Mouse (Mus musculus): ENCODE measurements around the gene 4931414P19Rik. TPM values are rescaled to one million over a fixed set of nuclear protein-coding genes. Genes with fewer than 3 reads are reported as not detected.
A peak's percentile ranks its signal among the peaks of the same experiment; 100 is the strongest.
"Not testable (repeated sequence)": the region's sequence is repeated elsewhere in the genome, so short reads cannot be mapped to it uniquely, and the experiment has no call there.

4931414P19Rik gene
- total RNA-seq, 2 experiments from 2014 or later = 4.4 to 7.4 TPM

DNA sequence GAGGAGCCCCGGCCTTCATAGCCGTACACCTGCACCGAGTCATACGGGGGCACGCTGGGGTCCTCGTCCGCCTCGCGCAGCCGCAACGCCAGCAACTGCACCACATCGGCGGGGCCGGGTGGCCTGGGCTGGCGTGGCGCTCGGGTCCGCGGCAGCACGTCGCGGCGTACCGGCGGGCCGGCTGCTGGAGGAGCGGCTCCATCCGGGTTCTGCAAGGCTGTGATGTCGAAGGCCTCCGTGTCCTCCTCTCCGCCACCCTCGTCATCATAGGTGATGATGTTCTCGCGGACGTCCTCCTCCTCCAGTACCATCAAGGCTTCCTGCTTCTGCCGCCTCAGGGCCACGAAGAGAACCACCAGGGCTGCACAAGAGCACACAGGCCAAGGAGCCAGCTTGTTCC is 26.5 kb upstream of the 4931414P19Rik start:
- DNase-seq (ENCODE audit: low spot score in 2 of 2) = no peak

GRCm38 (mm10) chr14:54631240-54631599 is 25.4 kb upstream of the 4931414P19Rik start:
- intact Hi-C loops (cut with DNase I) = no loop called here
- DNase-seq (ENCODE audit: low spot score in 2 of 2) = no peak

More for the DNA sequence above, 26.5 kb upstream of the 4931414P19Rik start:
- intact Hi-C loops (cut with DNase I) = no loop called here

DNA sequence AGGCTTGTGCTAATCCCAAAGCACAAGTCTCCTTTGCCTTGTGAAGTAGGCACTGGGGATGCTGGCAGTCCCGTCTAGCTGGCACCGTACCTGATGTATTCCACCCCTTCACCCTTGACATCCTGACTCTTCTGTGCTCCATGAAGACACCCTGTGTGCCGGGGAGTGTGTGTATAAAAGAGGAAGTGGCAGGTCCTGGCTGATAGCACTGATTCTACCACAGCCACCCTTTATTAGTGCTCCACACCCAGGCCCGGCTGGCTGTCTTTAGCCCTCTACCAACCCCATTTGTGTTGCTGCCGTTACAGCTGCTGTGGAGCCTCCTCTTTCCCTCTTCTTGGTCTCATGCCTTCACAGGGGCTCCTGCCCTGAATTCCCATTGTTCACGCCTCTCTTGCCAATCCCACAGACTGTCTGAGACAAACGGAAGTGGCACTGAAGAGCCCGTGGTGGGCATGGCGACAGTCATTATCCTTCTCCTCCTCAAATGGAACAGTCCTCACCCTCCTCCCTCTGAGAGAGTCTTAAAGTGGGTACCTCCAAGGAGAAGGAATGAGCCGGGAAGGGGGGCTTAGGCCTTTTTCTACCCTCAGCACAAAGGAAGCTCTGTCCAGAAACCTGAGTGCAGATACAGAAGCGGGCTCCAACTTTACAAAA is 24.9 kb upstream of the 4931414P19Rik start:
- DNase-seq (ENCODE audit: low spot score in 2 of 2) = no peak

DNA sequence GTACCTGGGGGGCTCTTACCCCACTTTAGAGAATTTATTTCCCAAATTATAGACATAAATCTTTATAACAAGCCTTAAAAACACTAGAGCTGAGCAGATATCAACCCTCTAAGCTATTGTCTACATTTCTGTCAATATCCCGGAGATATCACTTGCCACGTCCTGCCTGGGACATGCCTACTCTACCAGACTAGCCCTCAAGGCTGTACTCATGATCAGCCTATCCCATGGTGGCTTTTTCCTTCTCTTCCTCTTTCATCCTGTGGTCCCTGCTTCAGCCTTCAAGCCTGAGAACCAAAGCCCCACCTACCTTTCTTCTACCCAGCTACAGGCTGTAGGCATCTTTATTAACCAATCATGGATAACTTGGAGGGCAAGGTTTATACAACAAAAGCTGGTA is 24.0 kb upstream of the 4931414P19Rik start:
- DNase-seq (ENCODE audit: low spot score in 2 of 2) = no peak
- intact Hi-C loops (cut with DNase I) = no loop called here

More for the DNA sequence above, 24.9 kb upstream of the 4931414P19Rik start:
- intact Hi-C loops (cut with DNase I) = no loop called here

DNA sequence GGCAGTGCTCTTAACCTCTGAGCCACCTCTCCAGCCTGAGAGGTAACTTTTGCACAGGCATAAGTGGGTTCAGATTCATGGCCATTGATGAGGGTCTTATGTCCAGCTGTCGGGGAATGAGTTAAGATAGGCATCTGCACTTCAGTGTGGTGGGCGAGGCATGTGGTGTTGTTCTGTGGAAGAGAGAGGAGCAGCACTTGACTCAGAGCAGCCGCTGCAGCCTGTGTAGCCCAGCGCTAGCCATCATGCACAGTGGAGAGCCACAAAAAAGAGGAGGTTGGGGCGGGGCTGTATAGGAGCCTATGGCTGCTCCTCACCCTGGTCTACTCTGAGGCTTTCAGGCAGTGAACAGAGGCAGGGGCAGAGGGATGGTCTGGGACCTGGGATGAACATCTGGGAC is 22.3 kb upstream of the 4931414P19Rik start:
- intact Hi-C loops (cut with DNase I) = no loop called here
- no peak for DNase-seq (ENCODE audit: low spot score in 2 of 2)

- intact Hi-C loops (cut with DNase I) = no loop called here
- no peak for DNase-seq (ENCODE audit: low spot score in 2 of 2)
Measured at GRCm38 (mm10) chr14:54624976-54625375, 19.2 kb upstream of the 4931414P19Rik start.

DNA sequence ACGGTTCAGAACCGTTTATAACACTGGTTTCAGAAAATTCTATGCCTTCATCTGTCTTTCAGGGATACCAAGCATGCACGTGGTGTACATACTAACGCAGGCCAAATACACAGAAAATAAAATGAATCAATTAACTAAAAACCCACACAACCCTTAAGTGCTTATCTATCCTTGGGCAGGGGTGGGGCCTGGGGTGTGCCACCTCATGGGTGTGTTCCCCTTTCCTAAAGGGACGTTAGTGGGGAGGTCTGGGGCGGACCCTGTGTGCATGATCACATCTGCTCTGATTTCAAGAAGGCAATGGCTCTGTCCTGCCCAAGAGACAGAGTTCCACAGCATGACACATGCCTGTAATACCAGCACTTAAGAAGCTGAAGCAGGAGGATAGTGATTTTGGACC is 17.5 kb upstream of the 4931414P19Rik start:
- no peak for DNase-seq (ENCODE audit: low spot score in 2 of 2)
- intact Hi-C loops (cut with DNase I) = no loop called here

GRCm38 (mm10) chr14:54621133-54621532 is 15.3 kb upstream of the 4931414P19Rik start, which contains the start of gene Psmb11:
TSS of gene Psmb11 (plus strand) at chr14:54621433.
- DNase-seq (ENCODE audit: low spot score in 2 of 2) = no peak
- intact Hi-C loops (cut with DNase I) = no loop called here

DNA sequence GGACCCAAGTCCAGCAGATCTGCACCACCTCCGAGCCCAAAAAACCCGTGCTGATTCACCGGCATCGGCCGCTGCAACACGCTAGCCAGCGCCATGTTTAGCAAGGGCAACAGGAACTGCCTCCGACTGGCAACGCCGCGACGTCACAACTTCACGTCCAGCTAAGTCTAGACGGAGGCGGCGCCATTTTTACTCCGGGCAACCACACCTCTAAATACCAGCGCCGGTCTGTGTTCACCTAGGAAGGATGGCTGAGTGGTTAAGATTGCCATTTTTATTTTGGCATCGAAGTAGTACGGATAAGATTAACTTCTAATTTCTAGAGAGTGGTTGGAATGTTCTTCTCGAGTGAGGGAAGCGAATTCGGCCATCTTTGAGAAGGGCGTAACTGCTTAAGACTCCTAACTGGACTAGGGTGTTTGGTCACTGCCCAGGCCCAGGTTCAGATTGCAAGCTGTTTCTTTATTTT is 12.1 kb upstream of the 4931414P19Rik start, which contains the start of gene Psmb5:
Gene Psmb5 (minus strand): TSS at position 126 of the 469 bp plus-strand sequence.
- DNase-seq (ENCODE audit: low spot score in 2 of 2) = peak; percentile 88 to 90
- intact Hi-C loops (cut with DNase I) = no loop called here

- intact Hi-C loops (cut with DNase I) = no loop called here
- DNase-seq (ENCODE audit: low spot score in 2 of 2) = no peak
Measured at GRCm38 (mm10) chr14:54617152-54617896, 11.5 kb upstream of the 4931414P19Rik start.

GRCm38 (mm10) chr14:54616226-54616825 is 10.5 kb upstream of the 4931414P19Rik start:
- intact Hi-C loops (cut with DNase I) = no loop called here

GRCm38 (mm10) chr14:54614130-54614529 is 8.3 kb upstream of the 4931414P19Rik start:
- DNase-seq (ENCODE audit: low spot score in 2 of 2); intact Hi-C loops (cut with DNase I): not testable (repeated sequence)

More at GRCm38 (mm10) chr14:54616226-54616825, 10.5 kb upstream of the 4931414P19Rik start:
- DNase-seq (ENCODE audit: low spot score in 2 of 2) = no peak

- intact Hi-C loops (cut with DNase I) = no loop called here
- peak in 1 of 2 experiments; percentile 57 for DNase-seq (ENCODE audit: low spot score in 2 of 2)
Measured at GRCm38 (mm10) chr14:54610648-54611047, 4.9 kb upstream of the 4931414P19Rik start.

DNA sequence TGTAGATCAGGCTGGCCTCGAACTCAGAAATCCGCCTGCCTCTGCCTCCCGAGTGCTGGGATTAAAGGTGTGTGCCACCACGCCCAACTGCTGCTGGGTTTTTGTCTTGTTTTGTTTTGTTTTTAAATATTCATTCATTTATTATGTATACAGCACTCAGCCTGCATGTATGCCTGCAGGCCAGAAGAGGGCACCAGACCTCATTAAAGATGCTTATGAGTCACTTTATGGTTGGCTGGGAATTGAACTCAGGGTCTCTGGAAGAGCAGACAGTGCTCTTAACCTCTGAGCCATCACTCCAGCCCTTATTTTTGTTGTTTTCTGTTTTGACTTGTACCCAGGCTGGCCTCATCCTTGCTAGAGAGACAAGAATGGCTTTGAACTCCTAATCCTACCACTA is 4.2 kb upstream of the 4931414P19Rik start:
- DNase-seq (ENCODE audit: low spot score in 2 of 2) = no peak
- intact Hi-C loops (cut with DNase I) = no loop called here

DNA sequence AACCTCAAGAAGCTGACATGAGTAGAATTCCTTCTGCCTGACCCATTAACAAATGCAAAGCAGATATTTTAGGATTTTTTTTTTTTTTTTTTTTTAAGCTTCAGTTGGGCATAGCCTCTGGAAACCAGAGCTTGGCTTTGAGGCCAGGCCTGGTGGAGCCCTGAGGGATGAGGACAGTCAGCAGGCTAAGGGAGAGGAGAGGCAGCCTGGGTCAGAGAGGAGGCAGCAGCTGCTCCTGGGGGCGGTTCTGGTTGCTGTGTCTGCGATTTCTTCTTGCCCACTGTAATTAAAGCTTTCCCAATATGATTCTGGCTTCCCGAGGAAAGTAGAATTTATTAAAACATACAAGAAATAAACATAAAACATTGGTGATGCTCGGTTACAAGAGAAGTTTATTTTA is 3.5 kb upstream of the 4931414P19Rik start:
- intact Hi-C loops (cut with DNase I) = no loop called here
- DNase-seq (ENCODE audit: low spot score in 2 of 2) = no peak

GRCm38 (mm10) chr14:54607226-54607625 is 1.4 kb upstream of the 4931414P19Rik start:
- intact Hi-C loops (cut with DNase I) = no loop called here
- DNase-seq (ENCODE audit: low spot score in 2 of 2) = no peak

GRCm38 (mm10) chr14:54603686-54604085 is 2.1 kb downstream of the 4931414P19Rik start:
- intact Hi-C loops (cut with DNase I) = no loop called here
- DNase-seq (ENCODE audit: low spot score in 2 of 2) = no peak

GRCm38 (mm10) chr14:54603038-54603654 is 2.6 kb downstream of the 4931414P19Rik start:
- DNase-seq (ENCODE audit: low spot score in 2 of 2) = peak; percentile 96 to 98
- intact Hi-C loops (cut with DNase I) = no loop called here

- no peak for DNase-seq (ENCODE audit: low spot score in 2 of 2)
- intact Hi-C loops (cut with DNase I) = no loop called here
Measured at GRCm38 (mm10) chr14:54602613-54603012, 3.2 kb downstream of the 4931414P19Rik start.

- intact Hi-C loops (cut with DNase I) = no loop called here
- DNase-seq (ENCODE audit: low spot score in 2 of 2) = no peak
Measured at GRCm38 (mm10) chr14:54601601-54602000, 4.2 kb downstream of the 4931414P19Rik start.
